Mouse (Mus musculus): Measurements from ENCODE around the gene Nprl2. TPM values are rescaled to one million over a fixed set of nuclear protein-coding genes. Genes with fewer than 3 reads are reported as not detected.
A peak's percentile ranks its signal among the peaks of the same experiment; 100 is the strongest.
"Not testable (repeated sequence)": the region's sequence is repeated elsewhere in the genome, so short reads cannot be mapped to it uniquely, and the experiment has no call there.

Nprl2 gene
- polyA plus RNA-seq, 1 experiment, result 64.1 TPM

GRCm38 (mm10) chr9:107568331-107569261 lies 26.6 kb downstream of the Nprl2 start:
- no peaks in the 10 kb centered on the region for H3K27me3 ChIP-seq (ENCODE audit: control insufficient read depth, insufficient read depth, low read length)
- 4% methylated on average over 41 of the region's 41 CpGs for WGBS
- DNase-seq, result peak; percentile 79 to 81
- peak; percentile 34; the same call in 1 of the 2 replicates for TF ChIP-seq POLR2A (IDR thresholded peaks at IDR 0.05; ENCODE audit: borderline replicate concordance, insufficient read depth, low read length)
- TF ChIP-seq CTCF (IDR thresholded peaks at IDR 0.05; ENCODE audit: borderline replicate concordance, insufficient read depth, low read depth, low read length), result no peak
- peak overlapping the region; percentile 63 for H3K4me3 ChIP-seq (replicated peaks; ENCODE audit: insufficient read depth, low read depth, low read length)
- peaks cover 16% of the 10 kb centered on the region for H3K4me1 ChIP-seq (ENCODE audit: control insufficient read depth, insufficient read depth, low read length)
- H3K27ac ChIP-seq (ENCODE audit: insufficient read depth, low read length), result peak overlapping the region; percentile 24; the same call in 1 of the 2 replicates

GRCm38 (mm10) chr9:107569270-107569669 lies 27.2 kb downstream of the Nprl2 start:
- DNase-seq, result no peak

GRCm38 (mm10) chr9:107570016-107570415 lies 28.0 kb downstream of the Nprl2 start:
- H3K27me3 ChIP-seq (ENCODE audit: control insufficient read depth, insufficient read depth, low read length), result no peaks in the 10 kb centered on the region
- WGBS, result 66% methylated on average over 13 of the region's 13 CpGs
- DNase-seq, result no peak
- H3K4me3 ChIP-seq (replicated peaks; ENCODE audit: insufficient read depth, low read depth, low read length), result peak overlapping the region; percentile 47
- TF ChIP-seq POLR2A (IDR thresholded peaks at IDR 0.05; ENCODE audit: borderline replicate concordance, insufficient read depth, low read length) (no peak), CTCF (IDR thresholded peaks at IDR 0.05; ENCODE audit: borderline replicate concordance, insufficient read depth, low read depth, low read length) (no peak)
- H3K4me1 ChIP-seq (ENCODE audit: control insufficient read depth, insufficient read depth, low read length), result peaks cover 11% of the 10 kb centered on the region
- no peak overlapping the region for H3K27ac ChIP-seq (ENCODE audit: insufficient read depth, low read length)

More at GRCm38 (mm10) chr9:107569270-107569669, 27.2 kb downstream of the Nprl2 start:
- peak overlapping the region; percentile 63 for H3K4me3 ChIP-seq (replicated peaks; ENCODE audit: insufficient read depth, low read depth, low read length)
- peaks cover 12% of the 10 kb centered on the region for H3K4me1 ChIP-seq (ENCODE audit: control insufficient read depth, insufficient read depth, low read length)
- H3K27me3 ChIP-seq (ENCODE audit: control insufficient read depth, insufficient read depth, low read length), result no peaks in the 10 kb centered on the region
- no peak for TF ChIP-seq CTCF (IDR thresholded peaks at IDR 0.05; ENCODE audit: borderline replicate concordance, insufficient read depth, low read depth, low read length)
- no peak for TF ChIP-seq POLR2A (IDR thresholded peaks at IDR 0.05; ENCODE audit: borderline replicate concordance, insufficient read depth, low read length)
- WGBS, result 2% methylated on average over 23 of the region's 23 CpGs
- 0 out of 2 replicates have a peak overlapping the region, but pooled peaks have one; percentile 12 for H3K27ac ChIP-seq (ENCODE audit: insufficient read depth, low read length)

GRCm38 (mm10) chr9:107570845-107571244 lies 28.8 kb downstream of the Nprl2 start:
- no peak for DNase-seq
- TF ChIP-seq CTCF (IDR thresholded peaks at IDR 0.05; ENCODE audit: borderline replicate concordance, insufficient read depth, low read depth, low read length), result no peak
- TF ChIP-seq POLR2A (IDR thresholded peaks at IDR 0.05; ENCODE audit: borderline replicate concordance, insufficient read depth, low read length), result no peak
- Histone ChIP-seq H3K27me3 (ENCODE audit: control insufficient read depth, insufficient read depth, low read length) (no peaks in the 10 kb centered on the region), H3K27ac (ENCODE audit: insufficient read depth, low read length) (no peak overlapping the region), H3K4me3 (replicated peaks; ENCODE audit: insufficient read depth, low read depth, low read length) (no peak overlapping the region), H3K4me1 (ENCODE audit: control insufficient read depth, insufficient read depth, low read length) (peaks cover 16% of the 10 kb centered on the region)
- 87% methylated on average over 21 of the region's 21 CpGs for WGBS

- no peak overlapping the region for H3K4me3 ChIP-seq (replicated peaks; ENCODE audit: insufficient read depth, low read depth, low read length)
Observed at GRCm38 (mm10) chr9:107571534-107572326, 29.7 kb downstream of the Nprl2 start.

GRCm38 (mm10) chr9:107572327-107572662 lies 30.3 kb downstream of the Nprl2 start:
- 72% methylated on average over 2 of the region's 2 CpGs for WGBS
- no peak for DNase-seq
- Histone ChIP-seq H3K27ac (ENCODE audit: insufficient read depth, low read length) (no peak overlapping the region), H3K27me3 (ENCODE audit: control insufficient read depth, insufficient read depth, low read length) (no peaks in the 10 kb centered on the region), H3K4me3 (replicated peaks; ENCODE audit: insufficient read depth, low read depth, low read length) (no peak overlapping the region), H3K4me1 (ENCODE audit: control insufficient read depth, insufficient read depth, low read length) (peaks cover 22% of the 10 kb centered on the region)
- TF ChIP-seq POLR2A (IDR thresholded peaks at IDR 0.05; ENCODE audit: borderline replicate concordance, insufficient read depth, low read length) (no peak), CTCF (IDR thresholded peaks at IDR 0.05; ENCODE audit: borderline replicate concordance, insufficient read depth, low read depth, low read length) (no peak)

More at GRCm38 (mm10) chr9:107571534-107572326, 29.7 kb downstream of the Nprl2 start:
- Histone ChIP-seq H3K4me1 (ENCODE audit: control insufficient read depth, insufficient read depth, low read length) (peaks cover 20% of the 10 kb centered on the region), H3K27ac (ENCODE audit: insufficient read depth, low read length) (no peak overlapping the region), H3K27me3 (ENCODE audit: control insufficient read depth, insufficient read depth, low read length) (no peaks in the 10 kb centered on the region)
- no peak for DNase-seq
- TF ChIP-seq POLR2A (IDR thresholded peaks at IDR 0.05; ENCODE audit: borderline replicate concordance, insufficient read depth, low read length), result no peak
- WGBS, result 89% methylated on average over 22 of the region's 22 CpGs

- peaks cover 25% of the 10 kb centered on the region for H3K4me1 ChIP-seq (ENCODE audit: control insufficient read depth, insufficient read depth, low read length)
- not testable (repeated sequence) for H3K27me3 ChIP-seq (ENCODE audit: control insufficient read depth, insufficient read depth, low read length); DNase-seq; H3K27ac ChIP-seq (ENCODE audit: insufficient read depth, low read length); H3K4me3 ChIP-seq (replicated peaks; ENCODE audit: insufficient read depth, low read depth, low read length)
- WGBS, result 82% methylated on average over 6 of the region's 6 CpGs
Observed at GRCm38 (mm10) chr9:107573774-107574173, 31.7 kb downstream of the Nprl2 start.

All from cerebellum, adult 2 months (tissue).